Mouse (Mus musculus) midbrain, embryonic 10.5 days (tissue): ENCODE measurements at regions not wholly inside any gene's neighbourhood (a gene's known extent, or its start where the extent isn't known, plus 50 kb on each side); places are given as distances from the start of the nearest gene placed in this dataset.

Experiments used
- DNase-seq: peaks from one replicate; pipeline ENCODE4 v3.0.0-alpha.2; 2017; ENCODE audit warnings: low spot score
- H3K27ac ChIP-seq: fragments of 300-500 bp; sonication (generic); replicated peaks from 2 replicates; pipeline ENCODE4 v1.5.1; 2016; ENCODE audit warnings: mild to moderate bottlenecking
- H3K27me3 ChIP-seq: fragments of 300-500 bp; sonication (generic); 2 replicates; pipeline ENCODE4 v1.6.1; 2016; ENCODE audit warnings: low read depth, mild to moderate bottlenecking; ENCODE audit not compliant: poor library complexity, severe bottlenecking
- H3K36me3 ChIP-seq: fragments of 300-500 bp; sonication (generic); 2 replicates; pipeline ENCODE4 v1.6.1; 2016; ENCODE audit warnings: mild to moderate bottlenecking, moderate library complexity
- H3K4me1 ChIP-seq: fragments of 300-500 bp; sonication (generic); 2 replicates; pipeline ENCODE4 v1.6.1; 2016
- H3K4me3 ChIP-seq: fragments of 300-500 bp; sonication (generic); 2 replicates; pipeline ENCODE4 v1.5.1; 2016; ENCODE audit warnings: mild to moderate bottlenecking, moderate library complexity
- H3K9me3 ChIP-seq: fragments of 300-500 bp; sonication (generic); replicated peaks from 2 replicates; pipeline ENCODE4 v1.6.1; 2016; ENCODE audit warnings: mild to moderate bottlenecking

- Histone ChIP-seq H3K27ac (no peak overlapping the region), H3K4me1 (no peaks in the 10 kb centered on the region), H3K4me3 (no peak overlapping the region), H3K27me3 (no peaks in the 10 kb centered on the region), H3K9me3 (peaks cover 89% of the 10 kb centered on the region), H3K36me3 (no peaks in the 10 kb centered on the region)
- no peak for DNase-seq
These were observed 51.4 kb downstream of the Scgb1b24 start for GRCm38 (mm10) chr7:33795016-33795415.
